Mouse (Mus musculus) kidney, embryonic 16.5 days (tissue): ENCODE results near the gene Rabgef1. TPM values are rescaled to one million over a fixed set of nuclear protein-coding genes. Genes with fewer than 3 reads are reported as not detected.

ENCODE experiments used
- ATAC-seq: fragments of 200-750 bp; cut with Nextera tagmentation; 2 replicates; pipeline ENCODE4 v1.8.0; 2017; ENCODE audit warnings: moderate TSS enrichment; ENCODE audit not compliant: low FRiP score, low TSS enrichment
- H3K27ac ChIP-seq: fragments of 300-500 bp; sonication (generic); 2 replicates; pipeline ENCODE4 v1.5.1; 2014; ENCODE audit warnings: low read length
- H3K27me3 ChIP-seq: fragments of 300-500 bp; sonication (generic); 2 replicates; pipeline ENCODE4 v1.6.1; 2014; ENCODE audit warnings: low read length, control low read depth, mixed read lengths; ENCODE audit not compliant: insufficient read depth
- H3K36me3 ChIP-seq: fragments of 300-500 bp; sonication (generic); 2 replicates; pipeline ENCODE4 v1.6.1; 2014; ENCODE audit warnings: low read length, control low read depth, mixed read lengths; ENCODE audit not compliant: insufficient read depth
- H3K4me1 ChIP-seq: fragments of 300-500 bp; sonication (generic); 2 replicates; pipeline ENCODE4 v1.6.1; 2014; ENCODE audit warnings: low read length, control low read depth, mixed read lengths; ENCODE audit not compliant: insufficient read depth
- H3K4me2 ChIP-seq: fragments of 300-500 bp; sonication (generic); replicated peaks from 2 replicates; pipeline ENCODE4 v1.6.1; 2014; ENCODE audit warnings: low read depth, low read length
- H3K4me3 ChIP-seq: fragments of 300-500 bp; sonication (generic); 2 replicates; pipeline ENCODE4 v1.5.1; 2014; ENCODE audit warnings: mild to moderate bottlenecking, low read length
- H3K9ac ChIP-seq: fragments of 300-500 bp; sonication (generic); replicated peaks from 2 replicates; pipeline ENCODE4 v1.6.1; 2014; ENCODE audit warnings: low read length
- H3K9me3 ChIP-seq: fragments of 300-500 bp; sonication (generic); 2 replicates; pipeline ENCODE4 v1.6.1; 2016; ENCODE audit warnings: low read length, control low read depth
- WGBS: fragments of 180-500 bp; shearing (Covaris S2); extraction: QIAGEN DNeasy Blood & Tissue Kit; methylation state at CpG from one replicate; pipeline ENCODE4 v1.1.7; 2014; 5-methylcytosine and 5-hydroxymethylcytosine counted together
- polyA plus RNA-seq: library from polyadenylated mRNA; unstranded; fragments of >200 nt; fragmentation: Nextera tagmentation; extraction: Ambion mirVana; gene quantifications from 2 replicates; pipeline ENCODE4 v1.2.1, GENCODE M21; 2015

The Rabgef1 gene
- polyA plus RNA-seq, 1 experiment from 2014 or later: 33.2 TPM

DNA sequence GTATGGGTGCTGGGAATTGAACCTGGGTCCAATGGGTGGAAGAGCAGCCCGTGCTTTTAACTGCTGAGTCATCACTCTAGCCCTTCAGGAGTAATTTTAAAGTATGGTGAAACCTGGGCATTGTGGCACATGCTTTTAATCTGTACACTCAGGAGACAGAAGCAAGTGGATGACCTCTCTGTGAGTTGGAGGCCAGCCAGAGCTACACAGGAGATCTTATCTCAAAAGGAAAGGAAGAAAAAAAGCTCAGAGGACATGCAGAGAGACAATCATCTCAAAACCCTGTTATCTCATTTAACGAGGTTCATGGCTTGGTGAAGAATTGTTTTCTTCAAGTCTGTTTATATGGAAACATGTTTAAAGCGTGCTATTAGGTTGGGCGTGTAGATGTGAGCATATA lies 32.4 kb downstream of the Rabgef1 start:
- no peak overlapping the region for H3K4me2 ChIP-seq
- ATAC-seq: no peak
- no peaks in the 10 kb centered on the region for H3K27me3 ChIP-seq
- WGBS: 83% methylated on average over 4 of the region's 4 CpGs
- H3K9ac ChIP-seq: no peak overlapping the region
- H3K36me3 ChIP-seq: peaks cover 23% of the 10 kb centered on the region
- H3K4me1 ChIP-seq: no peaks in the 10 kb centered on the region
- H3K4me3 ChIP-seq: no peak overlapping the region
- no peak overlapping the region for H3K27ac ChIP-seq
- H3K9me3 ChIP-seq: no peaks in the 10 kb centered on the region

DNA sequence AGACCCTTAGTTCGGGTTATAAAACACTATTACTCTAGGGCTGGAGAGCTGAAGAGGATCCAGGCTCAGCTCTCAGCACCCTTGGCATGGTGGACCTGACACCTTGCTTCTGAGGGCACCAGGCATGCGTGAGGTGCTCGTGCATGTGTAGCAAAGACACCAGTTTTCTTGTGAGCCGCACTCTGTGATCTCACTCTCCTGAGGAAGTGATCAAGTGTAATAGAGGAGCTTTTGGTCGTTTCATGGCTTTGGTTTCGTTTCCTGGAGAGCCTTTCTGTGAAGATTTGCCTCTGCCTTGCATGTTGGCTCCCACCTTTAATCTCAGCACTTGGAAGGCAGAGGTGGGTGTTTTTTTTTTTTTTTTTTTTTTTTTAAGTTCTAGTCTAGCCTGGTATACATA lies 33.0 kb downstream of the Rabgef1 start:
- no peaks in the 10 kb centered on the region for H3K9me3 ChIP-seq
- 63% methylated on average over 6 of the region's 6 CpGs for WGBS
- H3K4me2 ChIP-seq: no peak overlapping the region
- no peak overlapping the region for H3K9ac ChIP-seq
- H3K4me1 ChIP-seq: no peaks in the 10 kb centered on the region
- no peaks in the 10 kb centered on the region for H3K27me3 ChIP-seq
- ATAC-seq: no peak
- H3K4me3 ChIP-seq: no peak overlapping the region
- H3K27ac ChIP-seq: no peak overlapping the region
- H3K36me3 ChIP-seq: peaks cover 25% of the 10 kb centered on the region

DNA sequence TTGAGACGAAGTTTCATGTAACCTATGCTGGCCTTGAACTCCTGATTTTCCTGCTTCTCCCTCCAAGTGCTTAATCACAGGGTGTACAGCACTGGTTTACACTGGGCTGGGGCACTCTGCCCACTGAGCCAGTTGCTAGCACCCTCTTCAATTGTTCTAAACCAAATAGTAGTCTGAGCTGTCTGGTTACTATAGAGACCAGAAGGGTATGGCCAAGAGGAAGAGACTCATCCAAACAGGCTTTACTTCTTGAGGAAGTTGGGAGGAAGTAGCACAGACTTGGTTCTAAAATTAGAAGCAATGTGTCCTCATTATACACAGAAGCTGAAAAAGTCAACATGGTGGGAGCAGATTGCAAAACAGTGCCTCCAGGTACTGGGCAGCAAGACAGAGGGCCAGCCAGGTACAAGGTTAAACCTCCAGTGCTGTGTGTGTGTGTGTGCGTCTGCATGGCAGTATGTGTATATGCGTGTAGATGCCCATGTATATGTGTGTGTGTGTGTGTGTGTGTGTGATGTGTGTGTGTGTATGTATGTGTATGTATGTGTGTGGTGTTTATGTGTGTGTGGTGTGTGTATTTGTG lies 33.9 kb downstream of the Rabgef1 start:
- H3K9ac ChIP-seq: no peak overlapping the region
- no peak overlapping the region for H3K27ac ChIP-seq
- H3K4me2 ChIP-seq: no peak overlapping the region
- H3K36me3 ChIP-seq: peaks cover 30% of the 10 kb centered on the region
- H3K27me3 ChIP-seq: no peaks in the 10 kb centered on the region
- WGBS: 89% methylated on average over 3 of the region's 3 CpGs
- no peaks in the 10 kb centered on the region for H3K4me1 ChIP-seq
- H3K9me3 ChIP-seq: no peaks in the 10 kb centered on the region
- no peak overlapping the region for H3K4me3 ChIP-seq
- no peak for ATAC-seq

DNA sequence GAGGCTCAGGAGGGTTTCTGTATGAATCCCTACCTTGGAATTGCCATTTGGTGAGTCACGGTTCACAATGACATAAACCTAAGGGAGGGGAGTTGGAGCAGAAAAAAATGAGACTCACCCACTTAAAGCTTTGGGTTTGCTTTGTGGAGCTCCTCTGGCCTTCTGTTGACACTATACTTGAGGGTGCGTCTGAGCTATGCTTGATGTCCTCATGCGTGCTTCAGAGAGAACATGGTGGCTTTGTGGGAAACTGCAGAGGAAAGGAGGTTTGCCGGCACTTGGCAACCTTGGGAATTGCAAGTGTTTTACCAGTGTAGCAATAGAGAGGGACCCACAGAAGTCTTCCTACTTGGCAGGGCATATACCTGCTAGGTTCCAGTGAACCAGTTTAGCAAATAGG lies 35.7 kb downstream of the Rabgef1 start:
- H3K9ac ChIP-seq: no peak overlapping the region
- WGBS: 88% methylated on average over 4 of the region's 4 CpGs
- H3K4me2 ChIP-seq: no peak overlapping the region
- no peak overlapping the region for H3K4me3 ChIP-seq
- peaks cover 38% of the 10 kb centered on the region for H3K36me3 ChIP-seq
- no peak overlapping the region for H3K27ac ChIP-seq
- no peak for ATAC-seq
- H3K9me3 ChIP-seq: no peaks in the 10 kb centered on the region
- H3K4me1 ChIP-seq: no peaks in the 10 kb centered on the region
- no peaks in the 10 kb centered on the region for H3K27me3 ChIP-seq

DNA sequence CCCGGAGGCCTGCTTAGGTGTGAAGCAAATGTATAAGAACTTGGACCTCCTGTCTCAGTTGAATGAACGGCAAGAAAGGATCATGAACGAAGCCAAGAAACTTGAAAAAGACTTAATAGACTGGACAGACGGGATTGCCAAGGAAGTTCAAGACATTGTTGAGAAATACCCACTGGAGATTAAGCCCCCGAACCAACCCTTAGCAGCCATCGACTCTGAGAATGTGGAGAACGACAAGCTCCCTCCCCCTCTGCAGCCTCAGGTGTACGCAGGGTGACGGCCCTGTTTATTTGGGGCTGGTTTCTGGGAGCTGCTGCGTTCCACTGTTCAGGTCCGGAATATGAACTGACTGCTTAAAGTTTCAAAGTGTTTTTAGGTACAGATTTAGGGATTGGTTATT lies 41.4 kb downstream of the Rabgef1 start:
- WGBS: 85% methylated on average over 11 of the region's 11 CpGs

DNA sequence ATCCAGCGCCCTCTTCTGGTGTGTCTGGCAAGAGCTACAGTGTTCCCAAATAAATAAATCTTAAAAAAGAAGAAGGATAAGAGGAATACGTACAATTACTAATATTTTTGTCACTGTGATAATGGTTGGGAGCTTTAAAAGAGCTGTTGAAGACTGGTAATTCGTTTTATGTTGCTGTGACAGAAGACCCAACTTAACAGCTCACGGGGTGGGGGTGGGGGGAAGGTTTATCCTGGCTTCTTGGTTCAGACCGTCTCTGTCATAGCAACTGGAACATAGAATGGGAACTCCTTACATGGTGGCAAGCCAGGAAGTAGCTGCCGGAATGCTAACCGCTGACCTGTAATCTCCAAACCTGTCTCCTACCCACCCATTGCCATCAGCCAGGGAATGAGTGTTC lies 45.2 kb downstream of the Rabgef1 start, which contains the start of gene Tmem248:
Tmem248 (plus strand) TSS at position 301 of the 400 bp plus-strand sequence.
- no peak within 1 kb of the TSS for H3K27ac ChIP-seq
- peaks cover 6% of the 10 kb centered on the region; the same call in 1 of the 2 replicates for H3K4me1 ChIP-seq
- no peak within 1 kb of the TSS for H3K4me2 ChIP-seq
- H3K9ac ChIP-seq: no peak within 1 kb of the TSS
- no peaks in the 10 kb centered on the region for H3K27me3 ChIP-seq
- ATAC-seq: no peak
- WGBS: 84% methylated on average over 7 of the region's 7 CpGs
- no peaks in the 10 kb centered on the region for H3K9me3 ChIP-seq
- peaks cover 18% of the 10 kb centered on the region for H3K36me3 ChIP-seq
- H3K4me3 ChIP-seq: no peak within 1 kb of the TSS

More for the DNA sequence above, 41.4 kb downstream of the Rabgef1 start:
- H3K9ac ChIP-seq: no peak overlapping the region
- no peaks in the 10 kb centered on the region for H3K27me3 ChIP-seq
- H3K9me3 ChIP-seq: no peaks in the 10 kb centered on the region
- H3K4me2 ChIP-seq: no peak overlapping the region
- no peak for ATAC-seq
- H3K27ac ChIP-seq: no peak overlapping the region
- H3K36me3 ChIP-seq: peaks cover 49% of the 10 kb centered on the region
- no peaks in the 10 kb centered on the region for H3K4me1 ChIP-seq
- H3K4me3 ChIP-seq: no peak overlapping the region

DNA sequence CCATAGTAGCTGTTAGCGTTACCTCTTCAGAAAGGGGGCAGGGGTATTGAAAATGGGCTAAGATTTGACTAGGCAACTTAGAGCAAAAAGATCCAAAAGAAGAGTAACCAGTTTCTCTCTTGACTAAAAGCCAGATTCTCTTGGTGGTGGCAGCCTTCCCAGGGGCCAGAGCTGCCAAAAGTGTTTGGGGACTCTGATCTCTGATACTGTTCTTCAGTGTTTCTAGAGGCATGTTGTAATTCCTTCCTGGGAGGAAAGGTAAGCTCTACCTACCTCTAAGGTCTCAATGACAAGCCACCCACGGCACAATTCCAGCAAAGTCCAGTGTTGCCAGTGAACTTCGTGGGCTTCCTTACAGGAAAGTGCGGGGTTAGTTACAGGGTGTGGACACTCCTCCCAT lies 45.8 kb downstream of the Rabgef1 start:
- peaks cover 6% of the 10 kb centered on the region; the same call in 1 of the 2 replicates for H3K4me1 ChIP-seq
- no peaks in the 10 kb centered on the region for H3K27me3 ChIP-seq
- WGBS: 89% methylated on average over 4 of the region's 4 CpGs
- H3K36me3 ChIP-seq: peaks cover 13% of the 10 kb centered on the region
- H3K9me3 ChIP-seq: no peaks in the 10 kb centered on the region
- no peak overlapping the region for H3K4me3 ChIP-seq
- H3K27ac ChIP-seq: no peak overlapping the region
- H3K4me2 ChIP-seq: no peak overlapping the region
- no peak for ATAC-seq
- no peak overlapping the region for H3K9ac ChIP-seq

DNA sequence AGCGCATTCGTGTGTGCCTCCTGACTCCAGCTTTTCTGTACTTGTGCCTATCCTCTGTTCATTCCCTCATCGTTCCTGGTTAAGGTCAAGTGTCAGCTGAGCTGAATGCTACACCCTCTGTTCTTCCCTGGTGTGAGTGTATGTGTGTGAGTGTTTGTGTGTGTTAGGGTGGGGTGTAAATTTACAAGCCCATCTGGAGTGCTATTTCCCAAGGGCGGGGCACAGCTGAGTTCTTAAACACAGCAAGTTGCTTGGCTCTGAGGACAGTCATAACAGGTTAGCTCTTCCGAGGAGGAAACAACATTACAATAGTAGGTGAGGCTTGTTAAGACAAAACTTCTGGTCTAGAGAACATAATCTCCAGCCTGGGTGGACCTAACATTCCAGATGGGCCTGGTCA lies 46.7 kb downstream of the Rabgef1 start:
- peaks cover 7% of the 10 kb centered on the region; the same call in 1 of the 2 replicates for H3K36me3 ChIP-seq
- peaks cover 11% of the 10 kb centered on the region for H3K4me1 ChIP-seq
- no peak overlapping the region for H3K4me3 ChIP-seq
- H3K9ac ChIP-seq: no peak overlapping the region
- no peaks in the 10 kb centered on the region for H3K27me3 ChIP-seq
- H3K4me2 ChIP-seq: no peak overlapping the region
- 86% methylated on average over 5 of the region's 5 CpGs for WGBS
- H3K27ac ChIP-seq: no peak overlapping the region
- no peaks in the 10 kb centered on the region for H3K9me3 ChIP-seq
- no peak for ATAC-seq

DNA sequence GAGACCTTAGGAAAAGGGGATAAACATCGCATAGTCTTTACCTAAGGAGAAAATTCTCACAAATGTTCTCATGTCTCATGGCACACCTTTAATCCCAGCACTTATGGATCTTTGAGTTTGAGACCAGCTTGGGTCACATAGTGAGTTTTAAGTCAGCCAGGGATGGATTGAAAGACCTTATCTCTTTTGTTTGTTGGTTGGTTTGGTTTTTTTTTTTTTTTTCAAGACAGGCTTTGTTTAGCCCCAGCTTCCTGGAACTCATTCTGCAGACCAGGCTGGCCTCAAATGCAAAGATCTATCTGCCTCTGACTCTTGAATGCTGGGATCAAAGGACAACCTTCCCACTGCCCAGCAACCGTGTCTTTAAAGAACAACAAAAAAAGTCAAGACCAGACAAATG lies 49.7 kb downstream of the Rabgef1 start:
- H3K27ac ChIP-seq: peak overlapping the region; percentile 88
- peak overlapping the region; percentile 97 for H3K4me3 ChIP-seq

DNA sequence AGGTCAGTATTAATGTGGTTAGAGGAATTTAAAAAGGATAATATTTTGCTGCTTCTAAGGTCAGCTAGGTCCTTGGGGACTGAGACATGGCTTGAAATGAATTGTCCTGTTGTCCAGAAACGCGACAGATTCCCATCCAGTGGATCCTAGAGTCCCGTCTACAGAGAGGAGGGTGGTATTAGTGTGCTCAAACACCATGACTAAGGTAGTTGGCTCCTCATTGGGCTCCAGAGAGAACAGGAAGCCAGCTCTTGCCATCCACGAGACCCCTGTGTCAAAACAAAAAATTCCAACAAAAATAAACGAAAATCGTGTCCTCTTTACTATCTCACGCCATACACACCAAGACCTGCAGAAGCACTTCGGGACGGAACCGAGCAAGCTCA lies 50.2 kb downstream of the Rabgef1 start:
- ATAC-seq: peak; percentile 47; the same call in 1 of the 2 replicates
- peak overlapping the region; percentile 97 for H3K9ac ChIP-seq

More for the DNA sequence above, 49.7 kb downstream of the Rabgef1 start:
- peak overlapping the region; percentile 97 for H3K9ac ChIP-seq
- no peaks in the 10 kb centered on the region for H3K27me3 ChIP-seq
- peak overlapping the region; percentile 87 for H3K4me2 ChIP-seq
- H3K36me3 ChIP-seq: 0 out of 2 replicates have a peak, but pooled peaks cover 5% of the 10 kb centered on the region
- ATAC-seq: no peak
- H3K4me1 ChIP-seq: peaks cover 17% of the 10 kb centered on the region
- H3K9me3 ChIP-seq: no peaks in the 10 kb centered on the region
- whole genome bisulfite sequencing: 46% methylated on average over 2 of the region's 2 CpGs

More for the DNA sequence above, 50.2 kb downstream of the Rabgef1 start:
- Histone ChIP-seq H3K4me2 (peak overlapping the region; percentile 87), H3K9me3 (no peaks in the 10 kb centered on the region), H3K27me3 (no peaks in the 10 kb centered on the region), H3K4me3 (peak overlapping the region; percentile 97), H3K36me3 (0 out of 2 replicates have a peak, but pooled peaks cover 5% of the 10 kb centered on the region), H3K27ac (peak overlapping the region; percentile 88), H3K4me1 (peaks cover 20% of the 10 kb centered on the region)
- WGBS: 0% methylated on average over 10 of the region's 10 CpGs
